Mouse (Mus musculus): Measurements from ENCODE around the gene Rims1.

Rims1 gene

GRCm38 (mm10) chr1:22683455-22683854 is 122.3 kb downstream of the Rims1 start:
- no peak for DNase-seq

DNA sequence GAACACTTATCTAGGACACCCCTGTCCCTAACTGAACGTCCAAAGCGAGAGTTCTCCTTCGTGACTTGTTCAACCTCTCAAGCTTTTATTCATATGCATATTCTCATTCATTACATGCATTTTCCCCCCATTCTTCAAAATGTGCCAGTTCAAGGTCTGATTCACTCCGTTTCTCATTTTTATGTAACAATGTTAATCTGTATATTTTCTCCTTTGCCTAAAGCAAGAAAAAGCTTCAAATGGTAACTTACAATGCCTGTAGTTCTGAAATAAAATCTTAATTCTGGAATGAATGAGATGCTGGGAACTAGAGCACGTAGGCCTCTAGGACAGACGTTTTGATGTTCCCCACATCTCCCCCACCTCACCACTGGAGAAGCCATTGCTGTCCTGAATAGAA is 141.6 kb downstream of the Rims1 start:
- no peak for DNase-seq

GRCm38 (mm10) chr1:22661825-22662224 is 144.0 kb downstream of the Rims1 start:
- DNase-seq = no peak

GRCm38 (mm10) chr1:22655983-22656382 is 149.8 kb downstream of the Rims1 start:
- DNase-seq = no peak

DNA sequence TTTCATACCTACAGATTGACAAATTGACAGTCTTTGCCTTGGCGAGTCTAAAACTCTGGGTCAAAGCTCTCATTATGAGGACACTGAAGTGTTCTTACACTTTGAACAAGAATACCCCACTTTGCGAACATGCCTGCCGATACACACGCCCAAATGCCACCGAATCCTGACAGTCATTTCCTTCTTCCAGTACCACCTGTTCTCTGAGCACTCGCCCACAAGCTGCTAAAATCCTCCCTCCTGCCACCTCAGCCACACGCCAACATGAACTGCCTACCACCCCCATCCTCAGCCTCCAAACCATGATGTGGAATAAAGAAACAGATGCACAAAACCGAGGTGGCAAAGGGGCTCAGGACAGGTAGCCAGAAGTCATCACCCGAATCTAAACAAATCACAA is 150.9 kb downstream of the Rims1 start:
- DNase-seq = no peak

DNA sequence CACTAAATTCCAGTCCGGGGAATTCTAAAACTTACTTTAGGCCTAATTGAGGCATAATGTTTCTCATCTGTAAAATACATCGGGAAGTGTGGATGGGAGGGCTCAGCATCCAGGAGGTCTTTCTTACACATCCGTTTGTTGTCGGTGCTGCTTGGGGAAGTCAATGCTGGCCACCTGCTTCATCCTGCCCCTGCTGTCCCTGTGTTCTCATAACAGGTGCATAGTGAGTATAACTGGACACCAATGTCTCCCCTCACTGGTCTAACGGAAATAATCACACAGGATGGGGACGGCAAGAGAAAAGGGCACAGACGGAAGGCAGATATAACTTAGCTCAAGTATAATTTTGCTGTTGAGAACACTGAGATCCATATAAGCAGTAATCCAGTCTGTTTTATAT is 155.2 kb downstream of the Rims1 start:
- no peak for DNase-seq

- DNase-seq = no peak
These were observed 156.4 kb downstream of the Rims1 start for GRCm38 (mm10) chr1:22649432-22649831.

GRCm38 (mm10) chr1:22645257-22645656 is 160.5 kb downstream of the Rims1 start:
- no peak for DNase-seq

DNA sequence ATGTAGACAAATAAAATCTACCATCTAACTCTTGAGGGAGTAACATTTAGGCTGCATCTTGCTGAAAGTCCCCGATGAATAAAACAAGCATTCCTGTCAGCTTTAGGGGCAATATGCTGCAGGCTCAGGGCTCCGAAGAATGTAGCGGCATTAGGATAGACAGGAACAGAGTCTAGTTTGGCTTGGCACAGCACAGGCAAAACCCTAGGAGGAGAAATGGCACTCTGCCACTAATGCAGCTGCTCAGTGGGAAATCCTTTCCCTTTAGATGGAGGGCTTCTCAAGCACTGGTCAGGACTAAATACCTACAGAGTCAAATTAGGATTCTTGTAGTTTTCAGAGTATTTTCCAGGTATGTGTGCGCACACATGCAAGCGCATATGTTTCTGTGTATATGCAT is 165.2 kb downstream of the Rims1 start:
- DNase-seq = no peak

DNA sequence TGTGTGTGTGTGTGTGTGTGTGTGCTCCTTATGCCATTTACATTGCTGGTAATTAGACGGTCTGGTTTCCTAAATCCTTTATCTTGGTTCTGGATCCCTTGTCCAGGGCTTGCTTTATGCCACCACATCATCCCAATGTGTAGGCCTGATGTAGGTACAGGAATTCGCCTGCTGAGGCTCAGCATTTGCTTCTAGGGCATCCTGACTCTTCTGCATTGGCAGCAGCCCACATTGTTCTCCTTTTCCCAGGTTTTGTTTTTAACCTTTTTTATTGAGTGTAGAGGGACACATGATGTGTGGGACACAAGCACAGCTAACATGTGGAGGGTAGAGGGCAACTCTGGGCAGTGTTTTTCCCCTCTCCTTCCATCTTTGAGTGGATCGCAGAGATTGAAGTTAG is 166.1 kb downstream of the Rims1 start:
- no peak for DNase-seq

GRCm38 (mm10) chr1:22633871-22634270 is 171.9 kb downstream of the Rims1 start:
- no peak for DNase-seq

- no peak for DNase-seq
These were observed 173.2 kb downstream of the Rims1 start for GRCm38 (mm10) chr1:22632551-22632950.

GRCm38 (mm10) chr1:22631991-22632390 is 173.8 kb downstream of the Rims1 start:
- DNase-seq = no peak

- DNase-seq = no peak
These were observed 176.8 kb downstream of the Rims1 start for GRCm38 (mm10) chr1:22629011-22629410.

DNA sequence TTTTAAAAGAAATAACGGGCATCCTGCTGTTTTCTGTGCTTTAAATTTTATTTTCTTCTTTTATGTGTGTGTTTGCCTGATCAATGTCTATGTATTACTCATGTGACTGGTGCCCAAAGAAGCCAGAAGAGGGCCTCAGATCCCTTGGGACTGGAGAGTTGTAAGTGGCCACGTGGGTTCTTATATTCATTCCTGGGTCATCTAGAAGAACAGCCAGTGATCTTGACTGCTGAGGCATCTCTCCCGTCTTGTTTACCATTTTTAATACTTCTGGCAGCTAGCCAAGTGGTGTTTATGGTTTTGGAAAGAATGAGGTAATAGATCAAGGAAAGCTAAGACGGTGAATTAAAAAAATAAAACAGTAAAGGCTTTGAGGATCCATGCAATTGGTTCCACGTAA is 178.8 kb downstream of the Rims1 start:
- DNase-seq = no peak

DNA sequence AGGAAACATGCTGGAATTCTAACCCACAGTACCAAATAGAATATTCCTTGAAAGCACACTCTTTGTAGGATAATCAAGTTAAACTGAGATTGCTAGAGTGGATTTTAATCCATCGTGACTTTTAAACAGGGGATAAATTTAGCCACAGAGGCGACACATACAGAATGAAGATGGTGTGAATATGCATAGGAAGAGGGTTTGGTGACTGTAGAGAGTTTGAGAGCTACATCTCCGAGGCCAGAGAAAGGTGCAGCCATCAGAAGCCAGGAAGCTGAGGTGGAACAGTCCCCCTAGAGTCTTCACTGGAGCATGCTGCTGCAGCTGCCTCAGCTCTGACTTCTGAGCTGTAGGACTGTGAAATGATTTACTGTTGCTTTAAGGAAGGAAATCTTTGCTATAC is 179.5 kb downstream of the Rims1 start:
- DNase-seq = no peak

DNA sequence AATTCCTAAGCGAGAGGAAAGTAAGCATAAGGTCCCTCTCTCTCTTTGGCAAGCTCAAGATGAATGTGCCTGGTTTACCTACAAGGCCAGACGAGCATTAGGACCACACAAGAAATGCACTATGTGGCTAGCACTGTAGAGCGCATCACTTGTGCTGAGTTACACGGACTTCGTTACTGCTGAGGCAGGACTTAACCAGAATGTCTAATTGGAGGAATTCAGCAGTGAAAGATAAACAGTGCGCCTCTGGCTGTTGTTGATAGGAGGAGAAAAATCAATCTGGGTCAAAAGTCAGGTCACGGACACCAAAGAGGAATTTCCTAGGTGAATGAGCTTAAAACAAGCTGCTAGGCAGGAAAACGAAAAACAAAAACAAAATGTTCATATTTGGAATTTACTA is 185.0 kb downstream of the Rims1 start:
- DNase-seq = no peak

GRCm38 (mm10) chr1:22615601-22616000 is 190.2 kb downstream of the Rims1 start:
- DNase-seq = no peak

DNA sequence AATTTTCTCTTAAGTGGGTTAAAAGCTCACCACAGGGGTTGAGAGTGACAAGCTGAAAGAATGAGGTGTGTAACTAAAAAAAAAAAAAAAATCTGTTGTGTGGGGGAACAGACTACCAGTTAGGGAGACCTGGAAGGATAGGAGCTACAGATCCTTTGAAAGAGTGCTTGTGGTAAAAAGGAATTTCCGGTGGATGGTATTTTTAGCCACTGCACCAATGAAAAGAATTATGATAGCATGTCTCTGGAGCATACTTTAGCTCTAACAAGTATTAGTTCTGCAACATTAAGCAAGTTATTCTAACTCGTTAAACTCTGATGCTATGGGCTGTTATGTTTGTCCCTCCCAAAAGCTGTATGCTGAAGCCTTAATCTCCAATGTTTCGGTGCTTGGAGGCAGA is 192.2 kb downstream of the Rims1 start:
- DNase-seq = no peak

GRCm38 (mm10) chr1:22604329-22605044 is 201.3 kb downstream of the Rims1 start:
- DNase-seq = no peak

DNA sequence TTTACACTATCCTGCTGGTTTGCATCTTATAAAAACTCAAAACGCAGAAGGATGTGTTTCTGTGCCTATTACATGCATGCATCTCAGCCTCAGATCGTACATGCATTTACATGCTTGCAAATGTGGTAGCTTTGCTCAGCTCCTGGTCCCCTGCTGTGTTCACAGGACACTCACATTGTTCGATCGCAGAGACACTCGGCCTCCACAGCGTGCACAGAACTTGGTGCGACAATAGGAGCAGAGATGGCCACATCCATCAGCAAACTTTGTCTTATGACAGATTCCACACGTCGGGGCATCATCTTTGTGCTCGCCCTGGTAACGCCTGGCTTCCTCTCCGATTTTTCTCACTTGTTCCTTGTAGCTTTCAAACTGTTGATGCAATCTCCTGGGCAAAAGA is 209.6 kb downstream of the Rims1 start:
- no peak for DNase-seq

- DNase-seq = no peak
These were observed 211.0 kb downstream of the Rims1 start for GRCm38 (mm10) chr1:22594841-22595240.

- DNase-seq = no peak
These were observed 217.9 kb downstream of the Rims1 start for GRCm38 (mm10) chr1:22587859-22588383.

DNA sequence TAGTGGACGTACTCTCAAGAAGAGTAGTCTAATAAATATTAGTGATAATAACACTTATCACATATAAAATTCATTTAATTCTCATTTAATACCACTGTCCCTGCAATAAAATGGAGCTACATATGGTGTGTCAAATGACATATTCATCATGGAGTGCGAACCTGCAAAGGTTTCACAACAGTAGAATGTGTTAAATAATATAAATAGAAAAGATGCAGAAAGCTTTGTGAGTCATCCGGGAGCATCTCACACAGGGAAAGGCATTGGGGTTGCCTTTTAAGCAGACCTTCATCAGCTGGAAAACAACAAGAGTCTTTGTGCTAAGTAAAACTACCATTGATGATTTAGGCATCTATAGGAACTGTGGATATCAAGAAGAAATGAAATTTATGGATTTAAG is 220.2 kb downstream of the Rims1 start:
- DNase-seq = no peak

GRCm38 (mm10) chr1:22579470-22579869 is 226.3 kb downstream of the Rims1 start:
- no peak for DNase-seq
